Mouse (Mus musculus): ENCODE measurements around the gene Olfml1. TPM values are rescaled to one million over a fixed set of nuclear protein-coding genes. Genes with fewer than 3 reads are reported as not detected.

Gene Olfml1
- polyA plus RNA-seq, 2 experiments from 2014 or later = not detected

DNA sequence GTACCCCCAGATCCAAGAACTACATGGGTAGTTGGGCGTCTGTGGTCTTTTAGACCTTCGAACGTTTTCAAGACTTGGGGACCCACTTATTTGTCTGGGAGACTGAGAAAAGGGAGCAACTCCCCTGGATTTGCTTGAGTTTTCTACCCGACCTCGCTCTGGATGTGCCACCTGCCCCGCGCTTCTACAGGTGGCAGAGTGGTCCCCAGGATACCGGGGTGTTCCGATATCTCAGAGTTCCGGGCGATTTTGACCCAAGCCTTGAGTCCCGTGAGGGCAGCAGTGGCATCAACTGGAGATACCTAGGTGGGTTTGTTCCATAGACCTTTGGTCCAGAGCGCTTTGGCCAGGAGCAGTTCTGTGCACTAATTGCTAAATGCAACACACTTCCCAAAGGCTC, 28.2 kb downstream of the Olfml1 start:
- ATAC-seq = no peak

DNA sequence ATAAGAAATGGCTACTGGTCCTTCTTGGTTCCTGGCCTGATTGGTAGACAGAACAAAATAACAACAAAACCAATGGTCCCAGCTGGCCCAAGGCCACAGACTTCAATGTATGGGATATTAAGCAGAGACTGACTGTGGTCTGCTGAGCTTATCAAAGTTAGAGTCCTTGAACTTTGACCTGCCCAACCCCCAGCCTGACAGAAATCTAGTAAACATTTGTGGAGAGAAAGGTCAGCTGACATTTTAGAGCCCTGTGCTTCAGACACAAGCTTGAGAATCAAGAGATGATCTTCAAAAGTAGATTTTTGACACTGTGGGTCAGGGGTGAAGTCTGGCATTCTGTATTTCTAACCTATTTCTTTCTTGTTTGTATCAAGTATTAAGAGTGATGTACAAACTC, 29.5 kb downstream of the Olfml1 start:
- ATAC-seq = no peak

DNA sequence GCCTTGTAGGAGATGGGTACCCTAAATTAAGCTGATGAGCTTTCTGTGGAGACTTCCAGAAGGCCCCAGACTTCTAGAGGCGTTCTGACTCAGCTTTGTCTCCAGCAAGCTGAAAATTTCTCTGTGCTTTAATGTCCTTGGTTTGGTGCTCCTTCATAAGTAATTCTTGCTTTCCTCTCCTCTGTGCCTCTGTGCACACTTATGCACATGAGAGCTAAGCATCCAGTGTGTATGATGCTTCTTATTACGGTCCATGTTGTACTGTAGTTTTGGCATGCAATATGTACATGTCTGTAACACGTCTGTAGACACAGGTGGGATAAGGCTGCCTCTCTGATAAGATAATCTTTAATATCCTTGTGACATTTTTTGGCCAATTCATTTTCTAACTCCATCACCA, 30.7 kb downstream of the Olfml1 start:
- no peak for ATAC-seq

DNA sequence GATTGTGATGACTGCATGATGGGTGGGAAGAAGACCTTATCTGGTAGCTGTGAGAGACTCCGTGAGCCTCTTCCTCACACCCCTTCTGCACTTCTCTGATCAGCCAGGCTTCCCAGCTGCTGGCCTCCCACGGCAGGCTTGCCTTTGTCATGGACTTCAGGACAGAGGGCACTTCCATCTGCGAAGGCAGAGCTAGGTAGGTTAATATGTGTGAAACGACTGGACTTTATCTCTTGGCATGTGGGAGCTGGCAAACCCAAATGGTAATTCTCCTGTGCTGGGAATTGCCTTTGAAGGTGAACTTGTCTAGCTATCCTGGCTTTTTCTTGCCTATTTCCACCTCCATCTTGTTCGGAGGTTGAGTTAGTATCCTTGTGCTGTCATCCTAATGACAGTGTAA, 33.4 kb downstream of the Olfml1 start:
- no peak for ATAC-seq

DNA sequence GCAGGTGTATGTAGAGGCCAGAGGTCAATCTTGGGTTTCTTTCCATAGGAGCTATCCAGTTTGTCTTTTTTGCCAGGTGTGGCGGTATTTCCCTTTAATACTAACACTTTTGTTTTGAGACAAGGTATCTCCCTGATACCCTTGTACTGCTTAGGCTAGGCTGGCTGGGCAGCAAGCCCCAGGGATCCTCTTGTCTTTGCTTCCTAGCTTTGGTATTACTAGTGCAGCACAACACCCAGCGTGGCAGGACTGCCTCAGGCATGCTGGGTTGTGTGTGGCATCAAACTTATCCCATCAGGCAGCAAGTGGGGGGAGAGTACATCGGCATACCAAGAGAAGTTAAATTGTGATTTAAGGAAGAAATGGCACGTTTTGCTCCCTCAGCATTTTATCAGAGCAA, 35.3 kb downstream of the Olfml1 start:
- no peak for ATAC-seq

DNA sequence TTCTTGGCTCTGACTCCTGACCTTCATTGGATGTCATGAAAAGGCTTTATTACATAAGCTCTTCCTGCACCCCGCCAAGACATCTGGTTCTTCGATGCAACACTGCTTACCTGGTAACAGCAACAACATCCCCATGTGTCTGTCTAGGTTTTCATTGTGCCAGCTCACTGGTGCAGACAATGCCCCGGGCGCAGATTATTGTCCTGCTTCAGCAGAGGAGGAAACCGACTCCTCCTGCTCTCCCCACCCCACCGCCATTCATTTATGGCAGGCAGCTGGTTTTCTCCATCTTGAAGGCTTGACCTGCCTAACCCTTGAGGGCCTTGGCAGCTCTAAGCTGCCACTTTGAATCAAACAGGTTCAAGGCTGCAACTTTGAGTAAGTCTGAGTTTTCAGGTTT, 35.7 kb downstream of the Olfml1 start:
- ATAC-seq = no peak

DNA sequence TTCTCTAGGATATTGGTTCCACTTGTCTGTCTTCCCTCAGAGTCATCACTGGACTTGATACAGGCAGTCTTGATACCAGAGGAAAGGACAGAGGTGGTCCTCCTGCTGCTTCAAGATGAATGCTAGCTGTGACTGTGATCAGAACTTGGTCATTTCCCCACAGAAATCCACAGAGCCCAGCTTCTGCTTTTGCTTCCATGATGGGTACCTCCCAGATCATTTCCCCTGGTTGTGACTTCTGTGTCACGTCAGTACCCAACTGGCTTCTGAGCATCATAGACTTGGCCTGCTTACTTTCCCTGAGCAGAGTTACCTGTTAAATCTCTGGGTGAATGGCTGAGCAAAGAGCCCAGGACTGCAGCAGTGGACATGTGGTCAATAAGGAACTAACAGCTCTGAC, 40.5 kb downstream of the Olfml1 start:
- ATAC-seq = no peak

DNA sequence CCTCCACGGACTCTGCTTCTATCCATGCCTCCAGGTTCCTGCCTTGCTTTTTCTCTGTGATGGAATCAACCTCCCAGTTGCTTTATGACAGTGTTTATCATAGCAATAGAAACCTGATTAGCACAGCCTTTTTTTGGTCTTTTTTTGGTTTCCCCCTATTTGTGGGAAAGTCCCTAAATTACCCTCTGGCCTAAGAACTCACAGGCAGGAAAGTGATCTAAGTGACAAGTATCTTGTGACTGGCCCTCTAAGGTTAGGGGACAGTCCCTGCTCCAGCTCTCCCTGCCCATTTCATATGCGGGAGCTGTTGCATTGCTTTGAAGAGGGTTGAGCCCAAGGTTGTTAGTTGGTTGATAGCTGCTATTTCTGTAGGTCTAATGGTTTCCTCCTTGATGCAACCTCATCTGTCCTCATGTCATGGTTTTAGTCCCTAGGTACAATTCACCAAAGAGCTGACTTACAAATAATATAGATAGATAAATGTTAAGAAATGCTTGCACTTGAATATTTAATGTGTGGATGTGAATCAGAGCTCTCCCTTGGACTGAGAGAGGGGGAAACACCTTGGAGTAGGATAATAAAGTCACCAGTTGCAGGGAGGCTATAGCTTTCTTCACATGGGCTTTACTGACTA, 42.5 kb downstream of the Olfml1 start:
- ATAC-seq = peak; percentile 61

DNA sequence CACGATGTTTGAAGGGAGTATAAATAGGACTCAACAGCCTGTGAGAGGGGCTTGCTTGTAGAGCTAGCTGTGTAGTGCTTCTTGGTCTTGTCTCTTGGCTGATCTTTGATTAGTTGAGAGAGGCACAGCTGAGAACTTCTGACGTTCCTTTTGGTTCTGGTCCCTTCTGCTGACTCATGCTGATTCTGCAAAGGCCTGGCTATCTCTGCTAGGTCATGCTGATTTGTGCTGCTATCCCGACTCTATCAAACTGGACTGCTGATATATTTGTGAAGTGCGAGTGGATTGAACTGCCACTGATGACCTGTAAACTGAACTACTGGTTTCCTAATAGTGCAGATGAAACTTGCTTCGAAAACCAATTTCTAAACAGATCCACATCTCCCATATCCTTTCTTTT, 43.6 kb downstream of the Olfml1 start:
- no peak for ATAC-seq

DNA sequence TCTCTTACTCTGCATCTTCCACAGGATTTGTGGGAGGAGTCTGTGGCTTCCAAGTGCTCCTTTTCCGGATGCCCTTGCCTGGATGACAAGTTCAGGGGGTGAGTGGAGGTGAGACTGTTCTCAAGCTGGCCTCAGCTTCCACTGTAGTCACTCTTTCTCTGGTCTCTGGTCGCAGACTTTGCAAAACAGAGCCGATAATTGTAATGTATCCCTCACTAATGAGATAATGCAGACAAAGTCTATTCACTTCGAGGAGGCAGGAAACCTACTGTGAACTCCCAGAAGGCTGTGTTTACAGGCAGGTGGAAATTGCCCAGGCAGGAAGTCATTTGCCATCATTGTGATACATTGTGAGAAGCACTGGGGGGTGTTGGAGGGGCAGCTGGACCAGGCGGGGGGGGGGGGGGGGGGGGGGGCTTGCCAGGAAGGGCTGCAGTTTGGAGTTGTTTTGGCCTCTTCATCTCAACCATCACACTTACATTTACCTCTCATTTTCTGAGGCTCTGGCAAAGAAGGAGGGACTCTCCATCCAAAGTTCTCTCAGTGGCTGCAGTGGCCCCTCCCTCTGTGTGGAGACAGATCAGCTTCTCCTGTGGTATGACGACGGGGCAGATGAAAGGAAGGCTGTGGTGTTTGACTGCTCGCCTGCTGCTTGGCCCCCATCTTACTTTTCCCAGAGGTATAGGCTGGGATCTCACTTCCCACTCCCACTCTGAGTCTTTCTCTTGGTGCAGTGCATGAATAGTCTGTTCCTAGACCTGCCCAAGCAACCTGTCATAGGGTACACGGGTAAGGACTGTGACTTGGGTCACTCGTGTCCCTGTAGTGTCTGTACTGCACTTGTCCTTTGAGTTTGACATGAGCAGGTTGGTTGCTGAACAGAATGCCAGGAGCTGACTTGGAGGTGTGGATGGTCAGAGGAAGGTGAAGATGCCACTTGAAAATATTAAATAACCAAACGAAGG, 51.1 kb downstream of the Olfml1 start:
- ATAC-seq = no peak

DNA sequence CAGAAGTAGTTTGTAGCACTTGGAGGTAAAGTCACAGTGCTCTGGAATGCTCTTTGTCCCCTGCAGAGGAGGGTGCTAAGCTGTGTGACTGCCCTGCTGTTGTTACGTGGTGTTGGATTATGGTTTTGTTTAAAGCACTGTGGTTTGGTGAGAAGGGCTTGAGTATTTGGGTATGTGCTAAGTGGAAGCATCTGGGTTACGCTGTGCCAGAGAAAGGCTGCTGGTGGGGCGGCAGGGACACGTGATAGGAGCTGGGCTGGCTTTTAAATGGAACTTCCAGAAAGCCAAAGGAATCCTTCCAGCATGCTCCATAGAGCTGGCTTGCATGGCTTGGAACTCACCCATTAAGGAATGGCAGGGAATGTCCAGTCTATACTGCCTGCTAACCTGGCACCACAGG, 52.0 kb downstream of the Olfml1 start:
- no peak for ATAC-seq

DNA sequence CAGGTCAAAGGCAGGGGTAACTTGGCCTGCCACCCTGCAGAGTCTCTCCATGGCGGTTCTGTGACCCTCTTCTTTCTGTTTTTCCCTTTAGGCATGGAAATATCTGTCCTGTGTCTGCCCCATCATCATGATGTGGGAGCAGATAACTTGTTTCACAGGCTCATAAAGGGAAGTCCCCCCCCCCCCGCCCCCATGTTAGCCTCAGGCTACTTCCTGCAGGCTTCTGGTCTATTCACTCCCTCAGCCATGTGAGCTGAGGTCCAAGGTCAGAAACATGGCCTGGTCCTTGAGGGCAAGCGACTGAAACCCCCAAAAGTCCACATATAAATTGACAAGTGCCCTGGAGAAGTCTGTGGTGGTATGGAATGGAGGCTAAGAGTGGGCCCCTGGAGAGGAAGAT, 52.9 kb downstream of the Olfml1 start:
- ATAC-seq = no peak

DNA sequence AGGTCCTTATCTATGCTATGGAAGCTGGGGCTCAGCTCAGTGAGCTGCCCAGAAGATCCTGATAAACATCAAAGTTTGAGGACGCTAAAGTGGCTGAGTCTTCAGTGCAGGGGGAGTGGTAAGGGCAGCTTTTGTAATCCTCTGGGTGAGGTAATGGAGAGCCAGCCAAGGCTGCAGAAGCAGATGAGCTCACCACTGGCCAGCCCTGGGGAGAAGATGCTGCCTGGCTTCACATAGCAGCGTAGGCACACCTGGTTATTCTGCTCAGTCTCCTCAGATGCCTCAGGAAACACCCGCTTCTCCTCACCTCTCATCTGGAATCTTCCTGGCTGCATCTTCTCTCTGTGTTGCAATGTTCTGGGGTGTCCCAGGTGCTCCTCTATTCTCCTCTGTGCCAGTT, 57.2 kb downstream of the Olfml1 start:
- no peak for ATAC-seq

DNA sequence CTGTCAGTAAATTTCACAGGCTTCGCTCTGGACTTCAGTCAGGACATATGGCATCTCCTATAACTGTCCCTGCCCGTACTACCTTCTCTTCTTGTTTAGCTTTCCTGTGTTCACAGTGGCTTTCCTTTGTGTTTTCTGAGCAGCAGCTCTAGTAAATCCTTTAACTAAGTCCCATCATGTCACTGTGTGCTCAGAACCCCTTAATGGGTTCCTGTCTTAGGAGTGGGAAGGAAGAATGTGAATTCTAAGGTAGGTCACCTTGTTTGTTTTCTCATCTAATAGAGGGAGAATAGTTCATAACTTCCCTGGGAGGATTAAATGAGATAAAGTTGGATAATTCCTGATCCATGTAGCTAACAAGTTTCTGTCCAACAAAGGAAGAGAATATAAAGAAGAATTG, 57.8 kb downstream of the Olfml1 start, which contains the start of gene 5330417H12Rik:
5330417H12Rik (minus strand) TSS at position 101 of the 400 bp plus-strand sequence.
- ATAC-seq = no peak

DNA sequence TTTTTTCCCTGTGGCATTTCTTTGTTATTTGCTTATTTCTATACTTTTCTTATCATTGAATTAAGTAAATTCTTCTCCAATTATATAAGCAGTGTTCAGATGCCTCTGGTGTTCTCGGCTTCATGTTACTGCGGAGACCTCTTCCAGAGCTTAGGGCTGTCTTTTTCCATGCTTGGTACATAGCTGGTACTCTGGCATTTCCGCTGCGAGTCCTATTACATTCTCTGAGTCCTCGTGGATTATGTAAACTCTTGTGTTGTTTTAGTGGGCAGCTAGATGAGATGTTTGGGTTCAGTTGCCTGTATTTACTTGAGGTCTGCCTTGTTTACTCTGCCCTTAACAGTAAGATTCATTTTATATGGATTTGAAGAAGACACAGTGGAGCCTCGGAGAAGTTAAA, 58.5 kb downstream of the Olfml1 start:
- no peak for ATAC-seq

DNA sequence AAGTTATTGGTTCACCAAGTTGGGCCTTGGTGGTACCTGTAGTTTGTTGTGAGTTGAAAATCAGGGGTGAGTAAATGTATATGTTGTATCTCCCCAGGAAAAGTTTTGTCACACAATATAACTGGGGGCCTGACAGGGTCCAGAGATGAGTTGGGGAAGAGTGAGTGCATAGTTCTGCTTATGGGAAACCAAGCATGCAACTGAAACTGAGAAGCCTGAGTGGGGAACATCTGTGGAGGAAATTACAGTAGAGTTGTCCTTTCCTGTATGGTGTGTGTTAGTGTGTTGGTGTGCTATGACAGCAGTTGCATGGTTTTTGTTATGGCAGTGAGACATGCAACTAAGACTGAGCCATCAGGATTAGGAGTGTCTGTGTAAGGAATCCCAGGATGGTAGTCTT, 61.1 kb downstream of the Olfml1 start:
- ATAC-seq = no peak

DNA sequence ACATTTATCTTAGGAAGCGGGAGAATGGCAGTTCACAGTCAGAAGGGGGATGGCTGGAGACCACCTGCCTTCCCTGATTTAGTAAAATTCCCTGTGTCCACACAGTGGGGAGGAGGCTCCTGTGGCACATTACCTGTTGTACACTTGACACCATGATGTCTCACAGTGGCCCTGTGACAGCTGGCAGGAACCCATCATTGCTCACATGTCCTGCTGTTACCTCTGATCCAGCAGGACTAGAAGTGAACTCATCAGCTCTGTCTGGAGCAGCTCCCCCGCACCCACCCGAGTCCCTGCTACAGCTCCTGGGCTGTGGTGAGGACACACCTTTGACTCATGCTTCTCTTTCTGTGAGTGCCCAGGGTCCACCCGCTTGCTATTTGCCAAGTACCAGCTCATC, 66.0 kb downstream of the Olfml1 start:
- no peak for ATAC-seq

DNA sequence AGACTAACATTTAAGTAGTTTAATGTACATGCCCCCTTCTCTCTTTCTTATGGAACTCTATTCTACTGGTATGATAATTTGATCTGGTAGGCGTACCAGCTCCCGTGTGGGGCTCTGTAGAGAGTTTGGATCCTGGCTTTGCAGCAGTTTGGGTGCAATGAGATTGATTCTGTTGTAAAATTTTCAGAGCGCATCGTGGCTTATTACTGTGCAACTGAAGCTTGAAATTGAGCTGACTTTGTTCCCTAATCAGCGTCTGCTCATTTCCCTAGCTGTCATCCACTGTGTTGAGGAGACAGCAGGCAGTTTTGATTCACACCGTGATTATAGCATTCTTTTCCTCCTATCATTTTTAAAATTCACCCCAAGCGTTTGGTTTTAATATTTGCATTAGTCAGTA, 70.2 kb downstream of the Olfml1 start:
- ATAC-seq = no peak

DNA sequence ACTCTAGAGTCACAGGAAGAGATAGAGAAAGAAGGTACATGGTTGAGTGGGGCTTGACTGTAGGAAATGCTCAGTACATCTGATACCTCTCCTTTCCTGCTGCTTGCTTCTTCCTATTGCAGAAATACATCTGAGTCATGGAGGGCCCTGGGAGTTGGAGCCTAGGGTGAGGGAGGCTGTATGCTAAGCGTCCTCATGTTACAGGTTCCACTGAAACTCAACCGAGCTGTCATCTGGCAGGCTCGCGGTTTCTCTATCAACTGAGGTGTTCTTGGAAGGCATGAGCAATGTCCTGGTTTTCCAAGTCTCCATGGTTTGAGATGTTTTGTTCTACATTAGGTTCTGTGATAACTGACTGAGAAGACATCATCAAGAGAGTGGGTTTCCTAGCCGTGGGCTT, 70.8 kb downstream of the Olfml1 start:
- no peak for ATAC-seq

Other genes with a start within 250 kb of the Olfml1 start
- not detected for gene Syt9, start 196.7 kb upstream of the Olfml1 start, polyA plus RNA-seq (2017; shearing (Covaris generic))
- under 1 TPM; 0.31 to 0.44 TPM for gene Ppfibp2, start 27.8 kb downstream of the Olfml1 start, polyA plus RNA-seq (2017; shearing (Covaris generic))
- gene 5330417H12Rik, start 57.7 kb downstream of the Olfml1 start, polyA plus RNA-seq (2017; shearing (Covaris generic)) = not detected
- not detected for gene Cyb5r2, start 190.6 kb downstream of the Olfml1 start, polyA plus RNA-seq (2017; shearing (Covaris generic))
- gene Ovch2, start 233.8 kb downstream of the Olfml1 start, polyA plus RNA-seq (2017; shearing (Covaris generic)) = not detected
- gene Olfr467, start 244.8 kb downstream of the Olfml1 start, polyA plus RNA-seq (2017; shearing (Covaris generic)) = not detected

Measured in activated CD4-positive, CD25-positive, alpha-beta regulatory T cell, adult 4 months (primary cell).